Mouse (Mus musculus): ENCODE results near the gene Tcp10c. TPM values are rescaled to one million over a fixed set of nuclear protein-coding genes. Genes with fewer than 3 reads are reported as not detected.
"Not testable (repeated sequence)": the region's sequence is repeated elsewhere in the genome, so short reads cannot be mapped to it uniquely, and the experiment has no call there.

The Tcp10c gene
- polyA plus RNA-seq (2015; fragmentation: Nextera tagmentation; extraction: Ambion mirVana): not detected in 2 replicates

GRCm38 (mm10) chr17:13354521-13354920, at the start of gene Tcp10c:
Tcp10c (plus strand) TSS chr17:13354572.
- H3K27ac ChIP-seq (ENCODE audit: low read length); H3K9me3 ChIP-seq (replicated peaks; ENCODE audit: control insufficient read depth, low read length, poor library complexity, severe bottlenecking); H3K4me2 ChIP-seq (ENCODE audit: low read length); H3K36me3 ChIP-seq (ENCODE audit: control insufficient read depth, insufficient read depth, low read length); H3K9ac ChIP-seq (ENCODE audit: low read depth, low read length); H3K4me1 ChIP-seq (ENCODE audit: control insufficient read depth, insufficient read depth, low read length); H3K4me3 ChIP-seq (ENCODE audit: low read depth, low read length); ATAC-seq; H3K27me3 ChIP-seq (ENCODE audit: control insufficient read depth, insufficient read depth, low read depth, low read length): not testable (repeated sequence)
- 89% methylated on average over 4 of the region's 4 CpGs for WGBS

GRCm38 (mm10) chr17:13307852-13308251, 46.5 kb upstream of the Tcp10c start:
- not testable (repeated sequence) for H3K27me3 ChIP-seq (ENCODE audit: control insufficient read depth, insufficient read depth, low read depth, low read length); H3K4me1 ChIP-seq (ENCODE audit: control insufficient read depth, insufficient read depth, low read length); ATAC-seq; H3K9ac ChIP-seq (ENCODE audit: low read depth, low read length); H3K4me2 ChIP-seq (ENCODE audit: low read length); H3K4me3 ChIP-seq (ENCODE audit: low read depth, low read length); H3K27ac ChIP-seq (ENCODE audit: low read length); H3K36me3 ChIP-seq (ENCODE audit: control insufficient read depth, insufficient read depth, low read length)
- H3K9me3 ChIP-seq (replicated peaks; ENCODE audit: control insufficient read depth, low read length, poor library complexity, severe bottlenecking): peaks cover 13% of the 10 kb centered on the region
- WGBS: 81% methylated on average over 5 of the region's 6 CpGs

GRCm38 (mm10) chr17:13308344-13308743, 46.0 kb upstream of the Tcp10c start:
- H3K27me3 ChIP-seq (ENCODE audit: control insufficient read depth, insufficient read depth, low read depth, low read length); H3K4me1 ChIP-seq (ENCODE audit: control insufficient read depth, insufficient read depth, low read length); ATAC-seq; H3K36me3 ChIP-seq (ENCODE audit: control insufficient read depth, insufficient read depth, low read length); H3K27ac ChIP-seq (ENCODE audit: low read length); H3K4me3 ChIP-seq (ENCODE audit: low read depth, low read length); H3K9ac ChIP-seq (ENCODE audit: low read depth, low read length); H3K4me2 ChIP-seq (ENCODE audit: low read length): not testable (repeated sequence)
- 86% methylated on average over 5 of the region's 5 CpGs for WGBS
- peaks cover 13% of the 10 kb centered on the region for H3K9me3 ChIP-seq (replicated peaks; ENCODE audit: control insufficient read depth, low read length, poor library complexity, severe bottlenecking)

- H3K4me1 ChIP-seq (ENCODE audit: control insufficient read depth, insufficient read depth, low read length); H3K4me3 ChIP-seq (ENCODE audit: low read depth, low read length); H3K27me3 ChIP-seq (ENCODE audit: control insufficient read depth, insufficient read depth, low read depth, low read length); H3K4me2 ChIP-seq (ENCODE audit: low read length); ATAC-seq; H3K27ac ChIP-seq (ENCODE audit: low read length); H3K9ac ChIP-seq (ENCODE audit: low read depth, low read length); H3K36me3 ChIP-seq (ENCODE audit: control insufficient read depth, insufficient read depth, low read length): not testable (repeated sequence)
- 88% methylated on average over 4 of the region's 4 CpGs for WGBS
- peaks cover 13% of the 10 kb centered on the region for H3K9me3 ChIP-seq (replicated peaks; ENCODE audit: control insufficient read depth, low read length, poor library complexity, severe bottlenecking)
Measured at GRCm38 (mm10) chr17:13308746-13309145, 45.6 kb upstream of the Tcp10c start.

- H3K4me2 ChIP-seq (ENCODE audit: low read length); H3K27ac ChIP-seq (ENCODE audit: low read length); H3K4me1 ChIP-seq (ENCODE audit: control insufficient read depth, insufficient read depth, low read length); H3K36me3 ChIP-seq (ENCODE audit: control insufficient read depth, insufficient read depth, low read length); H3K27me3 ChIP-seq (ENCODE audit: control insufficient read depth, insufficient read depth, low read depth, low read length); ATAC-seq; H3K4me3 ChIP-seq (ENCODE audit: low read depth, low read length); H3K9ac ChIP-seq (ENCODE audit: low read depth, low read length): not testable (repeated sequence)
- WGBS: 90% methylated on average over 10 of the region's 10 CpGs
- peaks cover 13% of the 10 kb centered on the region for H3K9me3 ChIP-seq (replicated peaks; ENCODE audit: control insufficient read depth, low read length, poor library complexity, severe bottlenecking)
Measured at GRCm38 (mm10) chr17:13309182-13309631, 45.2 kb upstream of the Tcp10c start.

GRCm38 (mm10) chr17:13329967-13330366, 24.4 kb upstream of the Tcp10c start:
- not testable (repeated sequence) for H3K4me3 ChIP-seq (ENCODE audit: low read depth, low read length); H3K27ac ChIP-seq (ENCODE audit: low read length); ATAC-seq; H3K4me2 ChIP-seq (ENCODE audit: low read length); H3K36me3 ChIP-seq (ENCODE audit: control insufficient read depth, insufficient read depth, low read length); H3K4me1 ChIP-seq (ENCODE audit: control insufficient read depth, insufficient read depth, low read length); H3K9ac ChIP-seq (ENCODE audit: low read depth, low read length); H3K27me3 ChIP-seq (ENCODE audit: control insufficient read depth, insufficient read depth, low read depth, low read length)
- WGBS: 79% methylated on average over 4 of the region's 4 CpGs
- peaks cover 30% of the 10 kb centered on the region for H3K9me3 ChIP-seq (replicated peaks; ENCODE audit: control insufficient read depth, low read length, poor library complexity, severe bottlenecking)

GRCm38 (mm10) chr17:13331179-13331578, 23.2 kb upstream of the Tcp10c start:
- not testable (repeated sequence) for H3K9ac ChIP-seq (ENCODE audit: low read depth, low read length); H3K4me3 ChIP-seq (ENCODE audit: low read depth, low read length); H3K4me1 ChIP-seq (ENCODE audit: control insufficient read depth, insufficient read depth, low read length); H3K36me3 ChIP-seq (ENCODE audit: control insufficient read depth, insufficient read depth, low read length); H3K27ac ChIP-seq (ENCODE audit: low read length); H3K27me3 ChIP-seq (ENCODE audit: control insufficient read depth, insufficient read depth, low read depth, low read length); H3K4me2 ChIP-seq (ENCODE audit: low read length); ATAC-seq
- WGBS: 83% methylated on average over 3 of the region's 4 CpGs
- H3K9me3 ChIP-seq (replicated peaks; ENCODE audit: control insufficient read depth, low read length, poor library complexity, severe bottlenecking): peaks cover 30% of the 10 kb centered on the region

GRCm38 (mm10) chr17:13332496-13332895, 21.9 kb upstream of the Tcp10c start:
- H3K27me3 ChIP-seq (ENCODE audit: control insufficient read depth, insufficient read depth, low read depth, low read length); ATAC-seq; H3K27ac ChIP-seq (ENCODE audit: low read length); H3K4me1 ChIP-seq (ENCODE audit: control insufficient read depth, insufficient read depth, low read length); H3K9ac ChIP-seq (ENCODE audit: low read depth, low read length); H3K4me2 ChIP-seq (ENCODE audit: low read length); H3K36me3 ChIP-seq (ENCODE audit: control insufficient read depth, insufficient read depth, low read length); H3K4me3 ChIP-seq (ENCODE audit: low read depth, low read length): not testable (repeated sequence)
- H3K9me3 ChIP-seq (replicated peaks; ENCODE audit: control insufficient read depth, low read length, poor library complexity, severe bottlenecking): peaks cover 35% of the 10 kb centered on the region
- WGBS: 91% methylated on average over 8 of the region's 8 CpGs

GRCm38 (mm10) chr17:13336979-13337749, 17.2 kb upstream of the Tcp10c start:
- 71% methylated on average over 9 of the region's 9 CpGs for WGBS

More at GRCm38 (mm10) chr17:13336979-13337749, 17.2 kb upstream of the Tcp10c start:
- not testable (repeated sequence) for H3K27ac ChIP-seq (ENCODE audit: low read length); H3K27me3 ChIP-seq (ENCODE audit: control insufficient read depth, insufficient read depth, low read depth, low read length); H3K9ac ChIP-seq (ENCODE audit: low read depth, low read length); H3K36me3 ChIP-seq (ENCODE audit: control insufficient read depth, insufficient read depth, low read length); H3K4me2 ChIP-seq (ENCODE audit: low read length); H3K4me3 ChIP-seq (ENCODE audit: low read depth, low read length); H3K4me1 ChIP-seq (ENCODE audit: control insufficient read depth, insufficient read depth, low read length)
- peaks cover 19% of the 10 kb centered on the region for H3K9me3 ChIP-seq (replicated peaks; ENCODE audit: control insufficient read depth, low read length, poor library complexity, severe bottlenecking)
- peak; percentile 89 for ATAC-seq
